Mouse (Mus musculus) CH12.LX (cell line): Measurements from ENCODE around the gene Sys1. TPM values are rescaled to one million over a fixed set of nuclear protein-coding genes. Genes with fewer than 3 reads are reported as not detected.
A peak's percentile ranks its signal among the peaks of the same experiment; 100 is the strongest.

Experiments used
- DNase-seq: peaks from one replicate; pipeline ENCODE4 v3.0.0-alpha.2; 2013; ENCODE audit errors: extremely low read depth
- H3K27ac ChIP-seq: 2 replicates; pipeline ENCODE4 v1.5.1; 2012; ENCODE audit warnings: low read depth, mild to moderate bottlenecking, control low read depth, moderate library complexity; ENCODE audit not compliant: insufficient read depth
- H3K27me3 ChIP-seq: replicated peaks from 2 replicates; pipeline ENCODE3; 2012; ENCODE audit warnings: inconsistent platforms
- H3K36me3 ChIP-seq, 2 experiments: replicated peaks in 1 of 2; 2 replicates each; pipeline versions ENCODE3 to v1.6.1; 2012; ENCODE audit warnings: inconsistent platforms in 1 of 2, low read length in 1 of 2, mild to moderate bottlenecking in 1 of 2, mixed read lengths in 1 of 2, moderate library complexity in 1 of 2; ENCODE audit not compliant: control insufficient read depth in 1 of 2, insufficient read depth in 1 of 2
- H3K4me1 ChIP-seq, 2 experiments: 2 replicates each; pipeline ENCODE4 v1.6.1; 2012; ENCODE audit warnings: inconsistent platforms in 1 of 2, moderate library complexity in 1 of 2; ENCODE audit not compliant: insufficient read depth in 2 of 2, control insufficient read depth in 1 of 2
- H3K4me2 ChIP-seq: 2 replicates; pipeline ENCODE4 v1.6.1; 2012; ENCODE audit warnings: low read depth, mild to moderate bottlenecking, control low read depth; ENCODE audit not compliant: poor library complexity, insufficient read depth, severe bottlenecking
- H3K4me3 ChIP-seq, 3 experiments: fragments of 150-350 bp in 1 of 3; sonication (generic) in 1 of 3; replicated peaks in 1 of 3; 2 replicates each; pipeline versions ENCODE3 to v1.5.1; 2011 to 2012; ENCODE audit warnings: low read depth in 2 of 3, low read length in 2 of 3, mild to moderate bottlenecking in 2 of 3, moderate library complexity in 2 of 3, control low read depth in 1 of 3, improper control_type of control experiment in 1 of 3, inconsistent platforms in 1 of 3, mixed read lengths in 1 of 3; ENCODE audit not compliant: poor library complexity in 1 of 3
- H3K79me2 ChIP-seq: replicated peaks from 2 replicates; pipeline ENCODE4 v1.6.1; 2012; ENCODE audit warnings: mild to moderate bottlenecking, moderate library complexity; ENCODE audit not compliant: control insufficient read depth, poor library complexity, insufficient read depth, severe bottlenecking; ENCODE audit errors: extremely low read depth
- H3K9ac ChIP-seq: 2 replicates; pipeline ENCODE4 v1.6.1; 2012; ENCODE audit warnings: low read depth, mild to moderate bottlenecking, control low read depth, moderate library complexity; ENCODE audit not compliant: insufficient read depth
- H3K9me3 ChIP-seq: replicated peaks from 2 replicates; pipeline ENCODE3; 2012; ENCODE audit warnings: low read length, inconsistent platforms, mixed read lengths
- CHD1 ChIP-seq: IDR thresholded peaks from 2 replicates; pipeline ENCODE4 v1.6.1; 2012; ENCODE audit warnings: low read depth, low read length, improper control_type of control experiment, inconsistent platforms
- CTCF ChIP-seq, 2 experiments: IDR thresholded peaks in 1 of 2; conservative IDR thresholded peaks in 1 of 2; 2 replicates each; pipeline ENCODE4 v1.5.1; 2011 to 2012; ENCODE audit warnings: low read depth in 2 of 2, low read length in 2 of 2, improper control_type of control experiment in 1 of 2, inconsistent platforms in 1 of 2, mild to moderate bottlenecking in 1 of 2, moderate library complexity in 1 of 2
- E2F4 ChIP-seq: IDR thresholded peaks from 2 replicates; pipeline ENCODE4 v1.6.1; 2011; ENCODE audit warnings: low read depth, low read length, improper control_type of control experiment; ENCODE audit not compliant: insufficient replicate concordance
- ELF1 ChIP-seq: IDR thresholded peaks from 2 replicates; pipeline ENCODE4 v1.6.1; 2014; ENCODE audit warnings: low read depth, mild to moderate bottlenecking, inconsistent platforms, low read length, improper control_type of control experiment
- EP300 ChIP-seq: IDR thresholded peaks from 2 replicates; pipeline ENCODE4 v1.6.1; 2011; ENCODE audit warnings: low read length, improper control_type of control experiment
- ETS1 ChIP-seq: conservative IDR thresholded peaks from 2 replicates; pipeline ENCODE4 v1.6.1; 2012; ENCODE audit warnings: low read depth, mild to moderate bottlenecking, inconsistent platforms, low read length, improper control_type of control experiment, moderate library complexity
- GABPA ChIP-seq: IDR thresholded peaks from 2 replicates; pipeline ENCODE4 v1.6.1; 2012; ENCODE audit warnings: low read depth, low read length, improper control_type of control experiment, inconsistent platforms; ENCODE audit not compliant: insufficient replicate concordance
- HCFC1 ChIP-seq: IDR thresholded peaks from 2 replicates; pipeline ENCODE4 v1.6.1; 2012; ENCODE audit warnings: low read depth, mild to moderate bottlenecking, inconsistent platforms, low read length, improper control_type of control experiment
- IRF4 ChIP-seq: IDR thresholded peaks from 2 replicates; pipeline ENCODE4 v1.6.1; 2014; ENCODE audit warnings: low read depth, mild to moderate bottlenecking, inconsistent platforms, low read length, improper control_type of control experiment
- JUN ChIP-seq: IDR thresholded peaks from 2 replicates; pipeline ENCODE4 v1.6.1; 2011; ENCODE audit warnings: low read depth, mild to moderate bottlenecking, low read length, improper control_type of control experiment, moderate library complexity; ENCODE audit not compliant: insufficient read depth
- MAFK ChIP-seq: IDR thresholded peaks from 2 replicates; pipeline ENCODE4 v1.6.1; 2011; ENCODE audit warnings: low read length, improper control_type of control experiment; ENCODE audit not compliant: insufficient replicate concordance
- MAX ChIP-seq: IDR thresholded peaks from 2 replicates; pipeline ENCODE4 v1.6.1; 2011; ENCODE audit warnings: low read length, improper control_type of control experiment
- MAZ ChIP-seq: IDR thresholded peaks from 2 replicates; pipeline ENCODE4 v1.6.1; 2012; ENCODE audit warnings: low read depth, mild to moderate bottlenecking, inconsistent platforms, low read length, improper control_type of control experiment, moderate library complexity
- MXI1 ChIP-seq: IDR thresholded peaks from 2 replicates; pipeline ENCODE4 v1.6.1; 2011; ENCODE audit warnings: mild to moderate bottlenecking, low read depth, low read length, improper control_type of control experiment
- MYC ChIP-seq: IDR thresholded peaks from 2 replicates; pipeline ENCODE4 v1.6.1; 2011; ENCODE audit warnings: low read depth, mild to moderate bottlenecking, improper control_type of control experiment, low read length
- NELFE ChIP-seq: IDR thresholded peaks from 2 replicates; pipeline ENCODE4 v1.6.1; 2011; ENCODE audit warnings: low read depth, low read length, improper control_type of control experiment
- NRF1 ChIP-seq: IDR thresholded peaks from 2 replicates; pipeline ENCODE4 v1.6.1; 2014; ENCODE audit warnings: low read depth, mild to moderate bottlenecking, inconsistent platforms, low read length, improper control_type of control experiment, moderate library complexity
- POLR2A ChIP-seq: IDR thresholded peaks from 2 replicates; pipeline ENCODE4 v1.6.1; 2011; ENCODE audit warnings: low read depth, mild to moderate bottlenecking, improper control_type of control experiment, low read length
- POLR2AphosphoS2 ChIP-seq: IDR thresholded peaks from 2 replicates; pipeline ENCODE4 v1.6.1; 2011; ENCODE audit warnings: low read depth, low read length, improper control_type of control experiment
- RCOR1 ChIP-seq: conservative IDR thresholded peaks from 2 replicates; pipeline ENCODE4 v1.6.1; 2012; ENCODE audit warnings: low read depth, mild to moderate bottlenecking, inconsistent platforms, low read length, improper control_type of control experiment
- SMC3 ChIP-seq: IDR thresholded peaks from 2 replicates; pipeline ENCODE4 v1.6.1; 2011; ENCODE audit warnings: low read depth, low read length, improper control_type of control experiment
- TCF12 ChIP-seq: IDR thresholded peaks from 2 replicates; pipeline ENCODE4 v1.6.1; 2014; ENCODE audit warnings: low read depth, mild to moderate bottlenecking, inconsistent platforms, low read length, improper control_type of control experiment
- UBTF ChIP-seq: IDR thresholded peaks from 2 replicates; pipeline ENCODE4 v1.6.1; 2012; ENCODE audit warnings: low read depth, mild to moderate bottlenecking, inconsistent platforms, low read length, improper control_type of control experiment, moderate library complexity
- USF1 ChIP-seq: IDR thresholded peaks from 2 replicates; pipeline ENCODE4 v1.6.1; 2014; ENCODE audit warnings: low read depth, mild to moderate bottlenecking, inconsistent platforms, low read length, improper control_type of control experiment
- USF2 ChIP-seq: conservative IDR thresholded peaks from 2 replicates; pipeline ENCODE4 v1.6.1; 2011; ENCODE audit warnings: low read depth, low read length, improper control_type of control experiment
- ZC3H11A ChIP-seq: IDR thresholded peaks from 2 replicates; pipeline ENCODE4 v1.6.1; 2012; ENCODE audit warnings: low read depth, mild to moderate bottlenecking, inconsistent platforms, low read length, improper control_type of control experiment
- ZKSCAN1 ChIP-seq: IDR thresholded peaks from 2 replicates; pipeline ENCODE4 v1.6.1; 2012; ENCODE audit warnings: low read depth, inconsistent platforms, low read length, improper control_type of control experiment, borderline replicate concordance
- ZMIZ1 ChIP-seq: IDR thresholded peaks from 2 replicates; pipeline ENCODE4 v1.6.1; 2012; ENCODE audit warnings: low read depth, mild to moderate bottlenecking, inconsistent platforms, low read length, improper control_type of control experiment
- ZNF384 ChIP-seq: IDR thresholded peaks from 2 replicates; pipeline ENCODE4 v1.6.1; 2012; ENCODE audit warnings: low read depth, low read length, improper control_type of control experiment, inconsistent platforms
- dilution Hi-C: fragments of 300-500 bp; cut with MboI; formaldehyde crosslinking; loops from 2 replicates; pipeline ENCODE4 v1.14.3; 2020; ENCODE audit warnings: low sequenced_read_pairs; ENCODE audit not compliant: extremely low pct_unique_long_range_greater_than_20kb, extremely low pct_ligation_motif_present
- in situ Hi-C: fragments of 300-500 bp; cut with MboI; formaldehyde crosslinking; loops from 3 replicates; pipeline ENCODE4 v1.14.3; 2019; ENCODE audit warnings: low sequenced_read_pairs, low pct_ligation_motif_present, low pct_unique_long_range_greater_than_20kb, mixed read lengths
- polyA plus RNA-seq: library from polyadenylated mRNA; unstranded; fragments of >175 nt; gene quantifications from 2 replicates; pipeline ENCODE4 v1.2.1, GENCODE M21; 2012; ENCODE audit warnings: low read depth; ENCODE audit not compliant: insufficient read length
- total RNA-seq, 2 experiments: library from RNA; depleted of rRNA; stranded (reverse); fragments of 300-350 nt in 1 of 2; fragments of >200 nt in 1 of 2; gene quantifications; 2 replicates each; pipeline ENCODE4 v1.2.3; 2012 to 2014

Gene Sys1
- total and polyA plus RNA-seq, 3 experiments = 46.6 to 59.7 (median 57.4) TPM

DNA sequence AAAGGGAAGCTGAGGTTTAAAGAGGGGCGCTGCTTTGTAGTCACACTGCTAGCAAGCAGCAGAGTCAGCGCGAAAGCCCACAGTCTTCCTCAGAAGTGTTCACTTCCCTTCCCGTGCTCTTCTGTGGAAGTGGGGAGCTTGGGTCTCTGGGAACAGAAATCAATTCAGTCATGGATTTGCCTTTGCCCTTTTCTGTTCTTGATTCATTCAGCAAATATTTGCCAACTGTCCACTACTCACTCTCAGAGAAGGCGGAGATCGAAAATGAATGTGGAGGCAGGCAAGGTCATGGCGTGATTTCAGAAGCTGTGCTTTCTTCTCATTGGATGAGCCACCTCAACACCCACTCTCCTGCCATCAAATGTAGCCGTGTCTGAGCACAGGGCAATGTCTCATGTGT is 1.8 kb downstream of the Sys1 start:
- no peaks in the 10 kb centered on the region for H3K27me3 ChIP-seq
- H3K4me3 ChIP-seq = no peak overlapping the region
- peaks cover 7 to 39% of the 10 kb centered on the region in 2 experiments for H3K4me1 ChIP-seq
- dilution Hi-C loops (no loop called here), in situ Hi-C loops (loop anchor here (5.0 kb wide), 1 partner anchor 36 kb away; no protein-coding TSS in a partner anchor)
- no peak overlapping the region for H3K9ac ChIP-seq
- no peak overlapping the region for H3K4me2 ChIP-seq
- TF ChIP-seq IRF4 (no peak), SMC3 (no peak), E2F4 (no peak), CTCF (conservative IDR thresholded peaks at IDR 0.05 in 1 of 2, IDR thresholded peaks at IDR 0.05 in 1 of 2; ENCODE audit: low read depth in 2 of 2, low read length in 2 of 2) (no peak), ZC3H11A (no peak), EP300 (no peak), TCF12 (no peak), USF1 (no peak), MAZ (no peak), MXI1 (no peak), GABPA (no peak), USF2 (no peak), ZMIZ1 (no peak), POLR2A (no peak), JUN (no peak)
- H3K36me3 ChIP-seq = peaks cover 11 to 16% of the 10 kb centered on the region in 2 experiments
- H3K79me2 ChIP-seq = peaks cover 11% of the 10 kb centered on the region
- no peak for DNase-seq
- H3K27ac ChIP-seq = no peak overlapping the region
- peaks cover 2% of the 10 kb centered on the region for H3K9me3 ChIP-seq

DNA sequence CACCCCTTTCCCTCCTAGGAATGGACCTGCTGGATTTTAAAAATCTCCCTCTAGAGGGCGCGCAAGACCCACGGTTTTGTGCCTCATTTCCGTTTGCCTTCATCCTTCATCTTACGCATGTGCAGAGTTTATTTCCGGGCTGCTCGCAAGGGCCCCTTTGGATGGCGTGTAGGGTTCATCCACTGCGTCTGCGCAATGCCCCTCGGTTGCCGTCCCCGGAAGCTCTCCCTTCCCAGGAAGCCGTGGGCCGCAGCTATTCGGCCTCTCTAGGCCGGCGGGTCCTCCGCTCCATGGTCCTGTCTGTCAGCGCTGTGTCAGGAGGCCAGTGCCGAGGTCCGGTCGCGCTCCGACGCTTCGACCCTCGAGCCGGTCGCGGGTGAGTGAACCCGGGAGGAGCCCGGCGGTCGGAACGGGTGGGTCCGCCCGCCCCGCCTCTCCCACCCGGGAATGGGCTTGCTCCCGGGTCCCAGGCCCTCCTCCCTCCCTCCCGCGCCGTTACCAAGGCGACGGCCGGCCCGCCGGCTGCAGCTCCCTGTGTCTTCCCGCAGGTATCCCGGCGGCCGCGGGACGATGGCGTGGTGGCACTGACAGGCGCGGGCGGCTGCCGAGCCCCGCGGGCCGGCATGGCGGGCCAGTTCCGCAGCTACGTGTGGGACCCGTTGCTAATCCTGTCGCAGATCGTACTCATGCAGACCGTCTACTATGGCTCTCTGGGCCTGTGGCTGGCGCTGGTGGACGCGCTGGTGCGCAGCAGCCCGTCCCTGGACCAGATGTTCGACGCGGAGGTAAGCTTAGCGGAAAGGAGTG is 4.2 kb downstream of the Sys1 start, which contains the start of gene Gm20458:
Gene Gm20458, plus strand, starts transcription at position 223 of the 807 bp plus-strand sequence.
- peak; percentile 99 for DNase-seq
- dilution Hi-C loops (no loop called here), in situ Hi-C loops (no loop called here)
- Histone ChIP-seq H3K36me3 (peaks cover 27 to 40% of the 10 kb centered on the region in 2 experiments), H3K9ac (peak within 1 kb of the TSS; percentile 81), H3K4me3 (peak within 1 kb of the TSS; percentile 72 to 93 (median 78)), H3K9me3 (peaks cover 2% of the 10 kb centered on the region), H3K4me1 (peaks cover 7 to 36% of the 10 kb centered on the region in 2 experiments), H3K27me3 (no peaks in the 10 kb centered on the region), H3K79me2 (peaks cover 11% of the 10 kb centered on the region), H3K4me2 (peak within 1 kb of the TSS; percentile 81), H3K27ac (peak within 1 kb of the TSS; percentile 48)
- peak; percentile 99 for TF ChIP-seq ELF1
- TF ChIP-seq RCOR1 = no peak
- TF ChIP-seq EP300 = no peak
- TF ChIP-seq ZNF384 = no peak; the same call in none of the 2 replicates
- TF ChIP-seq POLR2A = peak; percentile 79
- no peak for TF ChIP-seq CHD1
- peak; percentile 52 for TF ChIP-seq ETS1
- TF ChIP-seq ZMIZ1 = peak; percentile 64; the same call in 1 of the 2 replicates
- TF ChIP-seq MAZ = peak; percentile 87; the same call in 1 of the 2 replicates
- no peak for TF ChIP-seq ZC3H11A
- no peak for TF ChIP-seq USF2
- TF ChIP-seq POLR2AphosphoS2 = peak; percentile 83
- peak; percentile 66; the same call in 1 of the 2 replicates for TF ChIP-seq NELFE
- peak; percentile 36 to 91; a peak in 3 of 4 replicates for TF ChIP-seq CTCF (conservative IDR thresholded peaks at IDR 0.05 in 1 of 2, IDR thresholded peaks at IDR 0.05 in 1 of 2; ENCODE audit: low read depth in 2 of 2, low read length in 2 of 2)
- peak; percentile 98 for TF ChIP-seq HCFC1
- peak; percentile 95 for TF ChIP-seq NRF1
- no peak for TF ChIP-seq ZKSCAN1
- TF ChIP-seq MYC = 0 out of 2 replicates have a peak, but pooled peaks have one; percentile 76
- TF ChIP-seq MXI1 = peak; percentile 76; the same call in 1 of the 2 replicates
- no peak for TF ChIP-seq E2F4
- TF ChIP-seq JUN = no peak
- TF ChIP-seq MAX = peak; percentile 81; the same call in 1 of the 2 replicates
- TF ChIP-seq MAFK = no peak
- TF ChIP-seq UBTF = 0 out of 2 replicates have a peak, but pooled peaks have one; percentile 53
